Mouse (Mus musculus): Measurements from ENCODE around the gene Rassf1. TPM values are rescaled to one million over a fixed set of nuclear protein-coding genes. Genes with fewer than 3 reads are reported as not detected.

Gene Rassf1
- total and polyA plus RNA-seq, 3 experiments, result 11.6 to 17.7 (median 15.3) TPM

GRCm38 (mm10) chr9:107609433-107609830, 58.1 kb downstream of the Rassf1 start (continued):
- TF ChIP-seq ZKSCAN1 (IDR thresholded peaks at IDR 0.05; ENCODE audit: borderline replicate concordance, low read depth, low read length) (no peak), SIN3A (IDR thresholded peaks at IDR 0.05; ENCODE audit: low read length) (no peak), TBP (conservative IDR thresholded peaks at IDR 0.05; ENCODE audit: low read depth, low read length) (0 out of 2 replicates have a peak, but pooled peaks have one; percentile 20), IRF4 (IDR thresholded peaks at IDR 0.05; ENCODE audit: low read depth, low read length) (peak; percentile 26; the same call in 1 of the 2 replicates), PAX5 (IDR thresholded peaks at IDR 0.05; ENCODE audit: low read length) (no peak), TCF12 (IDR thresholded peaks at IDR 0.05; ENCODE audit: low read depth, low read length) (no peak), RCOR1 (conservative IDR thresholded peaks at IDR 0.05; ENCODE audit: low read depth, low read length) (no peak), KAT2A (IDR thresholded peaks at IDR 0.05; ENCODE audit: insufficient replicate concordance, low read length) (no peak), JUN (IDR thresholded peaks at IDR 0.05; ENCODE audit: insufficient read depth, low read depth, low read length) (no peak)

- peak; percentile 76 for DNase-seq (ENCODE audit: extremely low read depth)
- H3K9me3 ChIP-seq (replicated peaks; ENCODE audit: low read length), result no peaks in the 10 kb centered on the region
- peak overlapping the region; percentile 84 for H3K27ac ChIP-seq (ENCODE audit: insufficient read depth, low read depth)
- in situ Hi-C loops (cut with MboI; ENCODE audit: low pct_ligation_motif_present, low pct_unique_long_range_greater_than_20kb, low sequenced_read_pairs) (no loop called here), dilution Hi-C loops (cut with MboI; ENCODE audit: extremely low pct_ligation_motif_present, extremely low pct_unique_long_range_greater_than_20kb, low sequenced_read_pairs) (no loop called here)
- no peaks in the 10 kb centered on the region for H3K27me3 ChIP-seq (replicated peaks)
- H3K4me3 ChIP-seq (replicated peaks in 1 of 3; ENCODE audit: low read depth in 2 of 3, low read length in 2 of 3, poor library complexity in 1 of 3), result peak overlapping the region in 2 of 3 experiments; percentile 31 to 44
- H3K36me3 ChIP-seq (replicated peaks in 1 of 2; ENCODE audit: control insufficient read depth in 1 of 2, insufficient read depth in 1 of 2, low read length in 1 of 2), result peaks cover 24 to 31% of the 10 kb centered on the region in 2 experiments
- H3K79me2 ChIP-seq (replicated peaks; ENCODE audit: control insufficient read depth, extremely low read depth, insufficient read depth, poor library complexity, severe bottlenecking), result no peaks in the 10 kb centered on the region
- H3K4me1 ChIP-seq (ENCODE audit: control insufficient read depth in 1 of 2, insufficient read depth in 2 of 2), result peaks cover 29 to 62% of the 10 kb centered on the region in 2 experiments
- H3K4me2 ChIP-seq (ENCODE audit: insufficient read depth, low read depth, poor library complexity, severe bottlenecking), result peak overlapping the region; percentile 87; the same call in 1 of the 2 replicates
- peak overlapping the region; percentile 78 for H3K9ac ChIP-seq (ENCODE audit: insufficient read depth, low read depth)
- TF ChIP-seq ELF1 (IDR thresholded peaks at IDR 0.05; ENCODE audit: low read depth, low read length), result peak; percentile 48
- TF ChIP-seq ETS1 (conservative IDR thresholded peaks at IDR 0.05; ENCODE audit: low read depth, low read length), result peak; percentile 77
- TF ChIP-seq UBTF (IDR thresholded peaks at IDR 0.05; ENCODE audit: low read depth, low read length), result no peak
- TF ChIP-seq TCF12 (IDR thresholded peaks at IDR 0.05; ENCODE audit: low read depth, low read length), result peak; percentile 50; the same call in 1 of the 2 replicates
- TF ChIP-seq ZNF384 (IDR thresholded peaks at IDR 0.05; ENCODE audit: low read depth, low read length), result no peak
- peak; percentile 41; the same call in 1 of the 2 replicates for TF ChIP-seq RCOR1 (conservative IDR thresholded peaks at IDR 0.05; ENCODE audit: low read depth, low read length)
- TF ChIP-seq NELFE (IDR thresholded peaks at IDR 0.05; ENCODE audit: low read depth, low read length), result peak; percentile 34; the same call in 1 of the 2 replicates
- TF ChIP-seq NRF1 (IDR thresholded peaks at IDR 0.05; ENCODE audit: low read depth, low read length), result no peak
- no peak for TF ChIP-seq EP300 (IDR thresholded peaks at IDR 0.05; ENCODE audit: low read length)
- TF ChIP-seq CTCF (conservative IDR thresholded peaks at IDR 0.05 in 1 of 2, IDR thresholded peaks at IDR 0.05 in 1 of 2; ENCODE audit: low read depth in 2 of 2, low read length in 2 of 2), result no peak
- no peak for TF ChIP-seq RAD21 (IDR thresholded peaks at IDR 0.05; ENCODE audit: low read depth, low read length)
- no peak for TF ChIP-seq ZC3H11A (IDR thresholded peaks at IDR 0.05; ENCODE audit: low read depth, low read length)
- TF ChIP-seq TBP (conservative IDR thresholded peaks at IDR 0.05; ENCODE audit: low read depth, low read length), result 0 out of 2 replicates have a peak, but pooled peaks have one; percentile 11
- TF ChIP-seq E2F4 (IDR thresholded peaks at IDR 0.05; ENCODE audit: insufficient replicate concordance, low read depth, low read length), result no peak
- 0 out of 2 replicates have a peak, but pooled peaks have one; percentile 37 for TF ChIP-seq CHD1 (IDR thresholded peaks at IDR 0.05; ENCODE audit: low read depth, low read length)
- 0 out of 2 replicates have a peak, but pooled peaks have one; percentile 26 for TF ChIP-seq MAZ (IDR thresholded peaks at IDR 0.05; ENCODE audit: low read depth, low read length)
- TF ChIP-seq BHLHE40 (IDR thresholded peaks at IDR 0.05; ENCODE audit: low read depth, low read length), result no peak
- no peak for TF ChIP-seq USF2 (conservative IDR thresholded peaks at IDR 0.05; ENCODE audit: low read depth, low read length)
- no peak for TF ChIP-seq CHD2 (IDR thresholded peaks at IDR 0.05; ENCODE audit: low read length)
- no peak for TF ChIP-seq MXI1 (IDR thresholded peaks at IDR 0.05; ENCODE audit: low read depth, low read length)
- TF ChIP-seq MAX (IDR thresholded peaks at IDR 0.05; ENCODE audit: low read length), result peak; percentile 71; the same call in 1 of the 2 replicates
- TF ChIP-seq SMC3 (IDR thresholded peaks at IDR 0.05; ENCODE audit: low read depth, low read length), result no peak
- TF ChIP-seq MYC (IDR thresholded peaks at IDR 0.05; ENCODE audit: low read depth, low read length), result 0 out of 2 replicates have a peak, but pooled peaks have one; percentile 53
- TF ChIP-seq KAT2A (IDR thresholded peaks at IDR 0.05; ENCODE audit: insufficient replicate concordance, low read length), result no peak
- no peak for TF ChIP-seq JUND (conservative IDR thresholded peaks at IDR 0.05; ENCODE audit: low read depth, low read length)
- TF ChIP-seq IRF4 (IDR thresholded peaks at IDR 0.05; ENCODE audit: low read depth, low read length), result no peak
- TF ChIP-seq JUN (IDR thresholded peaks at IDR 0.05; ENCODE audit: insufficient read depth, low read depth, low read length), result no peak
- TF ChIP-seq PAX5 (IDR thresholded peaks at IDR 0.05; ENCODE audit: low read length), result no peak
- TF ChIP-seq SIN3A (IDR thresholded peaks at IDR 0.05; ENCODE audit: low read length), result no peak; the same call in 1 of the 2 replicates
- TF ChIP-seq ZKSCAN1 (IDR thresholded peaks at IDR 0.05; ENCODE audit: borderline replicate concordance, low read depth, low read length), result no peak
- no peak for TF ChIP-seq ZMIZ1 (IDR thresholded peaks at IDR 0.05; ENCODE audit: low read depth, low read length)
- no peak for TF ChIP-seq HCFC1 (IDR thresholded peaks at IDR 0.05; ENCODE audit: low read depth, low read length)
- no peak for TF ChIP-seq MAFK (IDR thresholded peaks at IDR 0.05; ENCODE audit: insufficient replicate concordance, low read length)
Observed at GRCm38 (mm10) chr9:107611456-107612190, 60.3 kb downstream of the Rassf1 start.
